Mouse (Mus musculus): ENCODE measurements at regions not wholly inside any gene's neighbourhood (a gene's known extent, or its start where the extent isn't known, plus 50 kb on each side); places are given as distances from the start of the nearest gene placed in this dataset.

GRCm38 (mm10) chr11:90112174-90112573 is 75.3 kb upstream of the Gm45716 start:
- TF ChIP-seq CTCF (IDR thresholded peaks at IDR 0.05; ENCODE audit: low read depth, low read length) (no peak), EP300 (IDR thresholded peaks at IDR 0.05; ENCODE audit: insufficient read depth, low read depth, low read length) (no peak), POLR2A (IDR thresholded peaks at IDR 0.05; ENCODE audit: insufficient read depth, low read length) (no peak)
